Mouse (Mus musculus) ES-E14 (cell line): Measurements from ENCODE around the gene Gm9844.

ENCODE experiments used
- CHD2 ChIP-seq: IDR thresholded peaks from 2 replicates; pipeline ENCODE4 v1.6.1; 2014; ENCODE audit warnings: mild to moderate bottlenecking, low read depth, low read length, inconsistent platforms
- ZC3H11A ChIP-seq: IDR thresholded peaks from 2 replicates; pipeline ENCODE4 v1.6.1; 2012; ENCODE audit warnings: low read depth, mild to moderate bottlenecking, inconsistent platforms, low read length, borderline replicate concordance

- TF ChIP-seq CHD2 = no peak
- no peak for TF ChIP-seq ZC3H11A
These were observed 44.5 kb downstream of the Gm9844 start for GRCm38 (mm10) chr7:24906551-24906950.
